Mouse (Mus musculus): ENCODE data around the gene Kcnk2. TPM values are rescaled to one million over a fixed set of nuclear protein-coding genes. Genes with fewer than 3 reads are reported as not detected.

The Kcnk2 gene
- polyA plus RNA-seq, 1 experiment from 2014 or later = 11.6 TPM

GRCm38 (mm10) chr1:189209029-189209714 is 192.9 kb downstream of the Kcnk2 start:
- Histone ChIP-seq H3K9me3 (replicated peaks) (no peaks in the 10 kb centered on the region), H3K4me3 (no peak overlapping the region), H3K9ac (no peak overlapping the region), H3K4me2 (no peak overlapping the region), H3K27me3 (no peaks in the 10 kb centered on the region), H3K4me1 (0 out of 2 replicates have a peak, but pooled peaks cover 5% of the 10 kb centered on the region), H3K36me3 (ENCODE audit: poor library complexity, severe bottlenecking) (peaks cover 14% of the 10 kb centered on the region; the same call in 1 of the 2 replicates), H3K27ac (no peak overlapping the region)
- 61% methylated on average over 12 of the region's 12 CpGs for WGBS
- no peak for ATAC-seq

- Histone ChIP-seq H3K4me1 (0 out of 2 replicates have a peak, but pooled peaks cover 5% of the 10 kb centered on the region), H3K27me3 (no peaks in the 10 kb centered on the region), H3K4me3 (no peak overlapping the region), H3K9ac (no peak overlapping the region), H3K36me3 (ENCODE audit: poor library complexity, severe bottlenecking) (peaks cover 14% of the 10 kb centered on the region; the same call in 1 of the 2 replicates), H3K4me2 (no peak overlapping the region), H3K9me3 (replicated peaks) (no peaks in the 10 kb centered on the region), H3K27ac (no peak overlapping the region)
- WGBS = 87% methylated on average over 9 of the region's 9 CpGs
- ATAC-seq = no peak
Measured at GRCm38 (mm10) chr1:189208605-189209004, 193.5 kb downstream of the Kcnk2 start.

GRCm38 (mm10) chr1:189195758-189196157 is 206.3 kb downstream of the Kcnk2 start:
- H3K4me3 ChIP-seq = no peak overlapping the region
- H3K27ac ChIP-seq = no peak overlapping the region
- H3K9me3 ChIP-seq (replicated peaks) = no peaks in the 10 kb centered on the region; the same call in 1 of the 2 replicates
- peaks cover 3% of the 10 kb centered on the region; the same call in 1 of the 2 replicates for H3K4me1 ChIP-seq
- peak; percentile 53 for ATAC-seq
- no peaks in the 10 kb centered on the region for H3K36me3 ChIP-seq (ENCODE audit: poor library complexity, severe bottlenecking)
- no peak overlapping the region for H3K9ac ChIP-seq
- H3K4me2 ChIP-seq = no peak overlapping the region
- no peaks in the 10 kb centered on the region for H3K27me3 ChIP-seq
- 23% methylated on average over 4 of the region's 4 CpGs for WGBS

- Histone ChIP-seq H3K4me3 (no peak overlapping the region), H3K27me3 (no peaks in the 10 kb centered on the region), H3K9ac (no peak overlapping the region), H3K4me2 (no peak overlapping the region), H3K36me3 (ENCODE audit: poor library complexity, severe bottlenecking) (no peaks in the 10 kb centered on the region), H3K27ac (peak overlapping the region; percentile 72), H3K4me1 (peaks cover 27% of the 10 kb centered on the region), H3K9me3 (replicated peaks) (no peaks in the 10 kb centered on the region)
- ATAC-seq = peak; percentile 88
- 9% methylated on average over 12 of the region's 12 CpGs for WGBS
Measured at GRCm38 (mm10) chr1:189187737-189188390, 214.2 kb downstream of the Kcnk2 start.

- ATAC-seq = peak; percentile 36; the same call in 1 of the 2 replicates
Measured at GRCm38 (mm10) chr1:189185206-189185750, 216.8 kb downstream of the Kcnk2 start.

GRCm38 (mm10) chr1:189177746-189178145 is 224.3 kb downstream of the Kcnk2 start:
- Histone ChIP-seq H3K27me3 (no peaks in the 10 kb centered on the region), H3K4me3 (no peak overlapping the region), H3K4me2 (no peak overlapping the region), H3K27ac (no peak overlapping the region), H3K4me1 (no peaks in the 10 kb centered on the region), H3K36me3 (ENCODE audit: poor library complexity, severe bottlenecking) (no peaks in the 10 kb centered on the region), H3K9me3 (replicated peaks) (no peaks in the 10 kb centered on the region), H3K9ac (no peak overlapping the region)
- 97% methylated on average over 1 of the region's 1 CpGs for WGBS
- no peak for ATAC-seq

More at GRCm38 (mm10) chr1:189185206-189185750, 216.8 kb downstream of the Kcnk2 start:
- WGBS = 21% methylated on average over 7 of the region's 7 CpGs
- peaks cover 27% of the 10 kb centered on the region for H3K4me1 ChIP-seq
- peak overlapping the region; percentile 68 for H3K27ac ChIP-seq
- H3K9ac ChIP-seq = no peak overlapping the region
- no peaks in the 10 kb centered on the region for H3K27me3 ChIP-seq
- H3K4me3 ChIP-seq = no peak overlapping the region
- H3K4me2 ChIP-seq = no peak overlapping the region
- H3K36me3 ChIP-seq (ENCODE audit: poor library complexity, severe bottlenecking) = no peaks in the 10 kb centered on the region
- no peaks in the 10 kb centered on the region for H3K9me3 ChIP-seq (replicated peaks)

GRCm38 (mm10) chr1:189173479-189173878 is 228.6 kb downstream of the Kcnk2 start:
- H3K9ac ChIP-seq = no peak overlapping the region
- no peaks in the 10 kb centered on the region for H3K9me3 ChIP-seq (replicated peaks)
- no peaks in the 10 kb centered on the region for H3K36me3 ChIP-seq (ENCODE audit: poor library complexity, severe bottlenecking)
- H3K4me1 ChIP-seq = no peaks in the 10 kb centered on the region
- no peaks in the 10 kb centered on the region for H3K27me3 ChIP-seq
- H3K4me3 ChIP-seq = no peak overlapping the region
- 81% methylated on average over 8 of the region's 8 CpGs for WGBS
- no peak for ATAC-seq
- no peak overlapping the region for H3K27ac ChIP-seq
- no peak overlapping the region for H3K4me2 ChIP-seq

- H3K27ac ChIP-seq = no peak overlapping the region
- ATAC-seq = no peak
- no peak overlapping the region for H3K4me2 ChIP-seq
- H3K4me3 ChIP-seq = no peak overlapping the region
- no peaks in the 10 kb centered on the region for H3K27me3 ChIP-seq
- no peaks in the 10 kb centered on the region for H3K9me3 ChIP-seq (replicated peaks)
- WGBS = 92% methylated on average over 4 of the region's 4 CpGs
- no peaks in the 10 kb centered on the region for H3K4me1 ChIP-seq
- H3K9ac ChIP-seq = no peak overlapping the region
- no peaks in the 10 kb centered on the region for H3K36me3 ChIP-seq (ENCODE audit: poor library complexity, severe bottlenecking)
Measured at GRCm38 (mm10) chr1:189171138-189171537, 230.9 kb downstream of the Kcnk2 start.

- no peak for ATAC-seq
- 91% methylated on average over 6 of the region's 6 CpGs for WGBS
- no peaks in the 10 kb centered on the region for H3K9me3 ChIP-seq (replicated peaks)
- H3K4me3 ChIP-seq = no peak overlapping the region
- H3K36me3 ChIP-seq (ENCODE audit: poor library complexity, severe bottlenecking) = no peaks in the 10 kb centered on the region
- no peaks in the 10 kb centered on the region for H3K4me1 ChIP-seq
- H3K4me2 ChIP-seq = no peak overlapping the region
- no peaks in the 10 kb centered on the region for H3K27me3 ChIP-seq
- H3K9ac ChIP-seq = no peak overlapping the region
- H3K27ac ChIP-seq = no peak overlapping the region
Measured at GRCm38 (mm10) chr1:189165756-189166155, 236.3 kb downstream of the Kcnk2 start.

GRCm38 (mm10) chr1:189165141-189165540 is 236.9 kb downstream of the Kcnk2 start:
- H3K9me3 ChIP-seq (replicated peaks) = no peaks in the 10 kb centered on the region
- 89% methylated on average over 6 of the region's 6 CpGs for WGBS
- ATAC-seq = no peak
- H3K4me3 ChIP-seq = no peak overlapping the region
- H3K27ac ChIP-seq = no peak overlapping the region
- no peak overlapping the region for H3K9ac ChIP-seq
- no peaks in the 10 kb centered on the region for H3K36me3 ChIP-seq (ENCODE audit: poor library complexity, severe bottlenecking)
- H3K4me2 ChIP-seq = no peak overlapping the region
- H3K27me3 ChIP-seq = no peaks in the 10 kb centered on the region
- no peaks in the 10 kb centered on the region for H3K4me1 ChIP-seq

GRCm38 (mm10) chr1:189164721-189165120 is 237.4 kb downstream of the Kcnk2 start:
- Histone ChIP-seq H3K9ac (no peak overlapping the region), H3K36me3 (ENCODE audit: poor library complexity, severe bottlenecking) (no peaks in the 10 kb centered on the region), H3K4me2 (no peak overlapping the region), H3K9me3 (replicated peaks) (no peaks in the 10 kb centered on the region), H3K4me1 (no peaks in the 10 kb centered on the region), H3K27ac (no peak overlapping the region), H3K27me3 (no peaks in the 10 kb centered on the region), H3K4me3 (no peak overlapping the region)
- ATAC-seq = no peak
- WGBS = 84% methylated on average over 4 of the region's 4 CpGs

GRCm38 (mm10) chr1:189164241-189164640 is 237.8 kb downstream of the Kcnk2 start:
- Histone ChIP-seq H3K4me3 (no peak overlapping the region), H3K9ac (no peak overlapping the region), H3K27ac (no peak overlapping the region), H3K36me3 (ENCODE audit: poor library complexity, severe bottlenecking) (no peaks in the 10 kb centered on the region), H3K9me3 (replicated peaks) (no peaks in the 10 kb centered on the region), H3K4me1 (no peaks in the 10 kb centered on the region), H3K4me2 (no peak overlapping the region), H3K27me3 (no peaks in the 10 kb centered on the region)
- WGBS = 84% methylated on average over 2 of the region's 2 CpGs
- no peak for ATAC-seq

Measured in forebrain, embryonic 13.5 days (tissue).